Mouse (Mus musculus) embryonic facial prominence, embryonic 10.5 days (tissue): Measurements from ENCODE around the gene Klhl5. TPM values are rescaled to one million over a fixed set of nuclear protein-coding genes. Genes with fewer than 3 reads are reported as not detected.

Experiments used
- DNase-seq: peaks from one replicate; pipeline ENCODE4 v3.0.0-alpha.2; 2017; ENCODE audit warnings: low spot score
- H3K27ac ChIP-seq: fragments of 300-500 bp; sonication (generic); replicated peaks from 2 replicates; pipeline ENCODE4 v1.5.1; 2016; ENCODE audit warnings: mild to moderate bottlenecking
- H3K27me3 ChIP-seq: fragments of 300-500 bp; sonication (generic); replicated peaks from 2 replicates; pipeline ENCODE4 v1.6.1; 2016; ENCODE audit warnings: low read depth, mild to moderate bottlenecking; ENCODE audit not compliant: poor library complexity, severe bottlenecking
- H3K36me3 ChIP-seq: fragments of 300-500 bp; sonication (generic); replicated peaks from 2 replicates; pipeline ENCODE4 v1.6.1; 2016; ENCODE audit warnings: mild to moderate bottlenecking, moderate library complexity
- H3K4me1 ChIP-seq: fragments of 300-500 bp; sonication (generic); 2 replicates; pipeline ENCODE4 v1.6.1; 2016
- H3K4me3 ChIP-seq: fragments of 300-500 bp; sonication (generic); 2 replicates; pipeline ENCODE4 v1.5.1; 2016; ENCODE audit warnings: mild to moderate bottlenecking, moderate library complexity
- H3K9me3 ChIP-seq: fragments of 300-500 bp; sonication (generic); 2 replicates; pipeline ENCODE4 v1.6.1; 2016; ENCODE audit warnings: mild to moderate bottlenecking
- WGBS: fragments of 180-500 bp; shearing (Covaris S2); methylation state at CpG from one replicate; pipeline ENCODE4 v1.1.7; 2016; 5-methylcytosine and 5-hydroxymethylcytosine counted together
- polyA plus RNA-seq: library from polyadenylated mRNA; unstranded; fragments of >200 nt; fragmentation: Nextera tagmentation; extraction: Ambion mirVana; gene quantifications from 2 replicates; pipeline ENCODE4 v1.2.1, GENCODE M21; 2016

The Klhl5 gene
- polyA plus RNA-seq, 1 experiment from 2014 or later: 10.4 TPM

DNA sequence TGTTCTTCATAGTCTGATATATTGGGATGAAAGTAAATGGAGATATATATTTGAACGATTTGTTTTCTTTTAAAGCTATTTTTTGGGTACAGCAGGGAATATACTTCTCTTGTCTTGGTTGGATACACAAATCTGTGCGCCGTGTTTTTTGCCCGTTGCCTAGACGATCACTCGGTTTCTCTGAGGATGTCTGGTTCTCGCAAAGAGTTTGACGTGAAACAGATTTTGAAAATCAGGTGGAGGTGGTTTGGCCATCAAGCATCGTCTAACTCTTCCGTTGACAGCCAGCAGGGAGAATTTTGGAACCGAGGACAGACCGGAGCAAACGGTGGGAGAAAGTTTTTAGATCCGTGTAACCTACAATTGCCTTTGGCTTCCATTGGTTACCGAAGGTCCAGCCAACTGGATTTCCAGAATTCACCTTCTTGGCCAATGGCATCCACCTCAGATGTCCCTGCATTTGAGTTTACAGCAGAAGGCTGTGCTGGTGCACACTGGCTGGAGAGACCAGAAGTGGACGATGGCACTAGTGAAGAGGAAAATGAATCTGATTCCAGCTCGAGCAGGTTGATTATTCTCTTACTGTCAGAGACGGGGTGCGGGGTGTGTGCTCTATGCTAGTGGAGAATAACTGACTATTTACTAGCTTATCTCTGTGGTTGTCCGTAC is 24.0 kb downstream of the Klhl5 start:
- peak; percentile 22 for DNase-seq
- Histone ChIP-seq H3K27ac (peak overlapping the region; percentile 73), H3K36me3 (no peaks in the 10 kb centered on the region), H3K4me3 (peak overlapping the region; percentile 59), H3K4me1 (peaks cover 11% of the 10 kb centered on the region), H3K9me3 (no peaks in the 10 kb centered on the region), H3K27me3 (no peaks in the 10 kb centered on the region)
- WGBS: 17% methylated on average over 20 of the region's 20 CpGs

DNA sequence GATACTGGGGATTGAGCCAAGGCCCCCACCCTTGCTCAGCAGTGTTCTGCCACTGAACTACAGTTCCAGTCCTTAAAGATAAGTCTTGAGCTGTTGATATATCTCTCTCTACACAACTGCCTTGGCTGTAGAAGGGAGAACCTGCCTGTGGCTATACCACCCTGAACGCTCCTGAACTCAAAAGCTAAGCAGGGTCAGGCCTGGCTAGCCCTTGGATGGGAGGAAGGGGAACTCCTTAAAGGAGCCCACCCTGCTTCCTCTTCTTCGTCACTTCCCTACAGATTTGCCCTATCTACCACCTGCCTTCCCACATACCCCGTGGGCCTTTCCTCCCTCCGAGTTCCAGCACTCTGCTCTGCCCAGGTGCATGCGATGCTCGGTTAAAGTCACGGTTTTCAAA is 28.8 kb downstream of the Klhl5 start:
- H3K27ac ChIP-seq: no peak overlapping the region
- H3K36me3 ChIP-seq: no peaks in the 10 kb centered on the region
- no peaks in the 10 kb centered on the region for H3K9me3 ChIP-seq
- H3K4me3 ChIP-seq: no peak overlapping the region
- no peaks in the 10 kb centered on the region for H3K27me3 ChIP-seq
- DNase-seq: no peak
- H3K4me1 ChIP-seq: peaks cover 5% of the 10 kb centered on the region
- 78% methylated on average over 7 of the region's 7 CpGs for WGBS

DNA sequence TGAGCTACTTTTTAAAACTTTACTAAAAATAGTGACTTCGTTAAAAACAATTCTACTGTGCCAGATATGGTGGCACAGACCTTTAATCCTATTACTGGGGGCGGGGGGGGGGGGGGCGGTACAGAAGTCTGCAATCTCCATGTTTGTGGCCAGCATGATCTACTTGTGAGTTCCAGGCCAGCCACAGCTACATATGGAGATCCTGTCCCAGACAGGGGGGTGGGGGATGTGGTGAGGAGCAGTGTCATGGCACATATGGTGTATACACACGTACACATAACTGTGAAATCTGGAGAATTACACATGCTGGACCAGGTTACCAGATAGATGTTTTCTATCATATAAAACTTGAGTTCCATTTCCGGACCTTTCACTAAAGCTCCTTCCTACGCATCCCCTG is 29.7 kb downstream of the Klhl5 start:
- H3K27me3 ChIP-seq: no peaks in the 10 kb centered on the region
- H3K27ac ChIP-seq: no peak overlapping the region
- WGBS: 83% methylated on average over 6 of the region's 6 CpGs
- DNase-seq: no peak
- no peaks in the 10 kb centered on the region for H3K4me1 ChIP-seq
- no peaks in the 10 kb centered on the region for H3K9me3 ChIP-seq
- no peak overlapping the region for H3K4me3 ChIP-seq
- H3K36me3 ChIP-seq: peaks cover under 1% of the 10 kb centered on the region; the same call in 1 of the 2 replicates

DNA sequence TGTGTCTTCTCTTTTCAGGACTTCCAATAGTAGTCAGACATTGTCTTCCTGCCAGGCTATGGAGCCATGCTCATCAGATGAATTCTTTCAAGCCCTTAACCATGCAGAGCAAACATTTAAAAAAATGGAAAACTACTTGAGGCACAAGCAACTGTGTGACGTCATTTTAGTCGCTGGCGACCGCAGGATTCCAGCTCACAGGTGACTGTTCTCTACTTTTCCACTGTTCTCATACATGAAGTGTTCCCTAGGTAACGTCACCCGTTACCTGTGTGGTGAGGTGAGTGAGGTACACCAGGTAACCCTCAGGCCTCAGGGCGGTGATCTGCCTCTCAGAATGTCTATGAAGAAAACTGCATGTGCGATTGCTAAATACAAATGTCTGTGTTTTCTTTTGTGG is 33.9 kb downstream of the Klhl5 start:
- 93% methylated on average over 8 of the region's 8 CpGs for WGBS
- H3K27me3 ChIP-seq: no peaks in the 10 kb centered on the region
- no peaks in the 10 kb centered on the region for H3K9me3 ChIP-seq
- H3K36me3 ChIP-seq: peaks cover 16% of the 10 kb centered on the region
- H3K4me1 ChIP-seq: no peaks in the 10 kb centered on the region
- H3K4me3 ChIP-seq: no peak overlapping the region
- no peak overlapping the region for H3K27ac ChIP-seq
- DNase-seq: no peak

DNA sequence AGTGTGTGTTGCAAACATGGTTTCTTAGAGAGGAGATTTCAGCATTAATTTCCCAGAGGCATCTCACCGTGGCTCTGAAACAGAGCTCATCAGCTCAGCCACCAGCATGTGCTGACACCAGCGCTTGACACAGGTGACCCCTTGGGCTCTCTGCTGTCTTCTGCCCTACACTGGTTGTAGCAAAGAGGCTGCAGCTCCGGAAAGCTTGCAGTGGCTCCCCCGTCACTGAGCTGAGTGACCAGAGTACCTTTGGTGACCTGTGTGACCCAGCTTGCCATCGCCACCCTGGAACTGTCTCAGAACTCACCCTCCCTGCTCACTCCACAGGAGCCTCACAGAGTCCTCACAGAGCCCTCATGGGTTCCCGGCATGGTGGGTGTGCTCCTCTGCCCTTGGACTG is 34.9 kb downstream of the Klhl5 start:
- H3K4me3 ChIP-seq: no peak overlapping the region
- DNase-seq: no peak
- H3K9me3 ChIP-seq: no peaks in the 10 kb centered on the region
- H3K27me3 ChIP-seq: no peaks in the 10 kb centered on the region
- H3K27ac ChIP-seq: no peak overlapping the region
- H3K36me3 ChIP-seq: peaks cover 17% of the 10 kb centered on the region
- 73% methylated on average over 6 of the region's 6 CpGs for WGBS
- H3K4me1 ChIP-seq: no peaks in the 10 kb centered on the region

DNA sequence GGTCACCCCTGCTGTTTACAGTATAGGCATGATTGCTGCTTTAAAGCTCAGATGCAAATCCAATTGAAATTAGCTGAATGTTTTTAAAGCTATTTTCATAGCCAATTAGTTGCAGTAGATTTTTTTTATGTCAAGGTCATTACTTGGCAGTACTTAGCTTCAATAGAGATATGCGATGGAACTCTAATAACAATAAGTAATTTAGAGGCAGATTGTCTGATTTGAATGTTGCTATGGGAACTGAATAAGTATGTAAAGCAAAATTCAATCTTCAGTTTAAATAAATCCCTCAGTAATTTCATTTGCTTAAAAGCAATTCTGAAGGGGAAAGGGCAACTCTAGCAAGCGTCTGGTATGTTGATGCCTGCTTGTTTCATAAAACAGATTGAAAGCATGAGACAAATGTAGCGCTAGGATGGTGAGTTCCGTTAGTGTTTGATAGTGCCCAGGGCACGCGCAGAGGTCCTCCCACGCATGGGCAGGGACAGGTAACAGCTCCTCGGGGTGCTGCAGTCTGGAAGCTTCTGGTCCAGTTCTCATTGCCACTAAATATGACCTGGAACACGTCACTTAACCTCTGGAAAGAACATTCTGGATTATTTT is 38.3 kb downstream of the Klhl5 start:
- no peak overlapping the region for H3K27ac ChIP-seq
- H3K4me3 ChIP-seq: no peak overlapping the region
- DNase-seq: no peak
- no peaks in the 10 kb centered on the region for H3K4me1 ChIP-seq
- H3K36me3 ChIP-seq: peaks cover 40% of the 10 kb centered on the region
- no peaks in the 10 kb centered on the region for H3K9me3 ChIP-seq
- 90% methylated on average over 9 of the region's 9 CpGs for WGBS
- H3K27me3 ChIP-seq: no peaks in the 10 kb centered on the region

DNA sequence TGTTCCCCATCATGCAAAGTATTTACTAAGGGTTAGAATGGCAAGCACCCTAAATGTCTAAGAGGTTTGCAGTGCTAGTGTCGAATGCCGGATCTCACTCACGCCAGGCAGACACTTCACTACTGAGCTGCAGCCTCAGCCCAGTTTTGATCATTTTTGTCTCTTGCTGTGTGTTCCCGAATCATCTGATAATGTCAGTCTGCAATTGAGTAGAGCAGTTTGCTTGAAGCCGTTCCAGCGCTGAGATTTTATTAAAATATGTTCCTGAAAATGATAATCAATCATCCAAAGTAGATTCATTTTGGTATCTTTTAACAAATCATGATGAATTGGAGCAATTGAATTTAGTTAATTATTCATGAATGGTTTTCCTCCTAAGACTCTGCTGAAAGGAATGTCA is 39.4 kb downstream of the Klhl5 start:
- Histone ChIP-seq H3K9me3 (no peaks in the 10 kb centered on the region), H3K4me1 (no peaks in the 10 kb centered on the region), H3K27ac (no peak overlapping the region), H3K27me3 (no peaks in the 10 kb centered on the region), H3K4me3 (no peak overlapping the region), H3K36me3 (peaks cover 43% of the 10 kb centered on the region)
- DNase-seq: no peak
- 92% methylated on average over 6 of the region's 6 CpGs for WGBS

DNA sequence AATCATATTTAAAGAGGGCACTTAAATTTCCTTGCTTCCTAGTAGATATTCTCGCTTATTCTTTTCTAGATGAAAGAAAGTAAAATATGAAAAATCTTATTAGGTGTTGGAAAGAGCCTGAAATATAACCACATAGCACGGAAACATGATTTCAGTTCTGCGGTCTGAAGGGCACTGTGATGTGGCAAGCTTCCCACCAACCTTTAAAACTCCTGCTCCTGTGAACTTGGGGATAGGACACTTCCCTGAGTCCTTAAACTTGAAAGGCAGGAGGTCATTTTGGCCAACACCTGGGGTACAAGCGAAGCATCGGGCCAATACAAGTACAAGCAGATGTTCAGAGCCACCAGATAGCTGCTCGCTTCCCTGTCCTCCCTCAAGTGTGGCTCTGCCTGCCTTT is 42.4 kb downstream of the Klhl5 start:
- H3K27ac ChIP-seq: no peak overlapping the region
- H3K4me1 ChIP-seq: no peaks in the 10 kb centered on the region
- no peaks in the 10 kb centered on the region for H3K27me3 ChIP-seq
- WGBS: 90% methylated on average over 6 of the region's 6 CpGs
- no peak for DNase-seq
- no peak overlapping the region for H3K4me3 ChIP-seq
- H3K9me3 ChIP-seq: no peaks in the 10 kb centered on the region
- peaks cover 34% of the 10 kb centered on the region for H3K36me3 ChIP-seq

DNA sequence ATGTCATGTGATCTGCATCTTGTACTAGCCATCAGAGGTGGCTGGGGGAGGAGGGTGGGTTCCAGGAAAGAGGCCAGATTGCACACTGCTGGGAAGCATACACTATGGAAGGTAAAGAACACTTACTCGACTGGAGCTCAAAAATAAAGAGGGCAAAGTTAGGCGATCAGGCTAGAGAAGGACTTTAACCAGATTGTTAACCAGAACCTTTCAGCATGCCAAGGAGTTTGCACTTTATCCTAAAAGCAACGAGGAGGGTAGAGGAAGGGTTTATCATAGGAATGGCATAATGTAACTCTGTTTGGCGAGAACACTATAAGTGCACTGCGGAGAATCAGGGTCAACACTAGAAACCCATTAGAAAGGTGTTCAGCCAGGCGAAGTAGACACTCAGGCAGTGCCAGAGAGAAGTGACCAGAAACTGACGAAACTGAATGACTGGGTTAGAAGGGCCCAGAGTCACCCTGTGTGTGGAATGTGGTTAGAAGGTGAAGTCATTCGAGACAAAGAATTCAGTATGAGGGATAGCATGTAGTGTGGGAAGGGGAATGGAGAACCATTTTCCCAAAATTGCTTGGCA is 43.1 kb downstream of the Klhl5 start:
- peaks cover 27% of the 10 kb centered on the region for H3K36me3 ChIP-seq
- DNase-seq: no peak
- 86% methylated on average over 8 of the region's 8 CpGs for WGBS
- H3K9me3 ChIP-seq: no peaks in the 10 kb centered on the region
- no peaks in the 10 kb centered on the region for H3K4me1 ChIP-seq
- H3K27me3 ChIP-seq: no peaks in the 10 kb centered on the region
- no peak overlapping the region for H3K27ac ChIP-seq
- no peak overlapping the region for H3K4me3 ChIP-seq

DNA sequence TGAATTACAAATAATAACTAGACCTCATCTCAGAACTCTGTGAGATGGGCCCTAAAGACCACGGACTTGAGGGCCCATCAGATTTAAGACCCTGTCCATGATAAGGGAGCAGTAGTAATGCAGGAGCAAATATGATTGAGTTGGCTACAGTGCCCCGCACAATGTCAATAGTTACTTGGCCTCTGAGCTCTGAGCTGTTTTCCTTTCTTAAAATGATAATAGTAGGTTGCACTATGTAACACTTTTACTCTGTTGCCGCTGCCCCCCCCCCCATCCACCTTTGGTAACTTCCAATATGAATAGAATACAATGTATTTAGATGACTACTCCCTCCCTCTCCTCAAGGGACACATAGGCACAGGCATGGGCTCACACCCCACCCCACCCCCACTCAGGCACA is 43.9 kb downstream of the Klhl5 start:
- peaks cover 33% of the 10 kb centered on the region for H3K36me3 ChIP-seq
- no peaks in the 10 kb centered on the region for H3K27me3 ChIP-seq
- no peak for DNase-seq
- H3K4me3 ChIP-seq: no peak overlapping the region
- H3K27ac ChIP-seq: no peak overlapping the region
- H3K4me1 ChIP-seq: no peaks in the 10 kb centered on the region
- H3K9me3 ChIP-seq: no peaks in the 10 kb centered on the region
- WGBS: 95% methylated on average over 3 of the region's 3 CpGs

DNA sequence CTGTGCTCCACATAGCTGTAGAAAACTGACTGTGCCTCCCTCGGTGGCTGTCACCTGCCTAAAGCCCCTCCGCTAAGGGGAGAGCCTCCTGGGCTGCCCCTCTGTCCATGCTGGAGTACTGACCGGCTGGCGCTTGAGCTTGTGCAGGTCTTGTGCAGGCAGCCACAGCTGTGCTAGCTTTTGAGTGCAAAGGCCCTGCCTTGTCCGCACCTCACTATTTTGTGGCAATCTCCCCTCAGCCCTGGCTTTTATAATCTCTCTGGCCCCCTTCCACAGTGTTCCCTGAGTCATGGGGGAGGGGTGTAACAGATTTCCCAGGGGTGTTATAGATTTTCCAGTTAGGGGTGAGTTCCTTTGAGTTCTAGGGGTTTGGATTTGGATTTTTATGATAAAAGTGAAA is 44.4 kb downstream of the Klhl5 start:
- DNase-seq: no peak
- Histone ChIP-seq H3K4me1 (no peaks in the 10 kb centered on the region), H3K27me3 (no peaks in the 10 kb centered on the region), H3K9me3 (no peaks in the 10 kb centered on the region), H3K27ac (no peak overlapping the region), H3K4me3 (no peak overlapping the region), H3K36me3 (peaks cover 38% of the 10 kb centered on the region)
- 86% methylated on average over 5 of the region's 5 CpGs for WGBS

DNA sequence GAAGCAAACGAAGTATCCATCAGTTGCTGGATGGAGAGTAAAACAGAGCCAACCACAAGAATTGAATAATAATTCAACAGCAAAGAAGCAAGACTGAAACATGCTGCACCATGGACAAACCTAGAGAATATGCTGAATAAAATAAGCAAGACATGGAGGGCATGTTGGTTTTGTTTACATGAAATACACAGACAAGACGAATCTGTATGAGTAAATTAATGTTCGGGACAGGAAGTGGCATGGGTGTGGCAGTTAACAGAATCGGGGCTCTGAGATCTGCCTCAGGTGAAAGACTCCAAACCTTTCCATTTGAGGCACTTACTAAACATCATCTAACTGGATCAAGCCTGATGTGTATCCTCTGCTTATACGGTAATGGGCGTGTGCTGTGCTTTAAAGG is 46.9 kb downstream of the Klhl5 start:
- Histone ChIP-seq H3K36me3 (peaks cover 34% of the 10 kb centered on the region), H3K27me3 (no peaks in the 10 kb centered on the region), H3K4me1 (no peaks in the 10 kb centered on the region), H3K27ac (no peak overlapping the region), H3K9me3 (no peaks in the 10 kb centered on the region), H3K4me3 (no peak overlapping the region)
- WGBS: 91% methylated on average over 6 of the region's 6 CpGs
- no peak for DNase-seq

DNA sequence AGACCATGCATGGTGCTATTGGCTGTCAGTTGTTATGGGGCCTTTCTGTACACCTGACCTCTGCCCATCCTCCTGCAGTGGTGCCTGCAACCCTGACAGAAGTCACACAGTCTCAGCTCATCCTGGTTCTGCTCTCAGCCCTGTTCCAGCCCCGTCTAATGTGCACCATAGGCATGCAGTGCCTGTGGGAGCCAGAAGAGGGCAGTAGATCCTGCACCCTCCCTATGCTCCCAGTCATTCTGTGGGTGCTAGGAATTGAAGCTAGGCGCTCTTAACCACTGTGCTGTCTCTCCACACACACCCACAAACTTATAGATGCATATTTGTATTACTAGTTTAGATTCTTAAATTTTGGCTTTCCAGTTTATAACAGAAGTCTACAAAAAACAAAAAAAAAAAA is 49.5 kb downstream of the Klhl5 start:
- H3K36me3 ChIP-seq: peaks cover 25% of the 10 kb centered on the region
- no peaks in the 10 kb centered on the region for H3K9me3 ChIP-seq
- H3K27ac ChIP-seq: no peak overlapping the region
- no peak overlapping the region for H3K4me3 ChIP-seq
- H3K4me1 ChIP-seq: no peaks in the 10 kb centered on the region
- DNase-seq: peak; percentile 30
- 55% methylated on average over 2 of the region's 2 CpGs for WGBS
- no peaks in the 10 kb centered on the region for H3K27me3 ChIP-seq
